Mouse (Mus musculus): ENCODE measurements around the gene Oas2.

Gene Oas2

GRCm38 (mm10) chr5:120696057-120696743, 53.5 kb downstream of the Oas2 start:
- no peak for DNase-seq (ENCODE audit: low spot score)

- no peak for DNase-seq (ENCODE audit: low spot score)
Observed at GRCm38 (mm10) chr5:120694695-120695074, 55.0 kb downstream of the Oas2 start.

- no peak for DNase-seq (ENCODE audit: low spot score)
Observed at GRCm38 (mm10) chr5:120693931-120694694, 55.5 kb downstream of the Oas2 start.

- DNase-seq (ENCODE audit: low spot score), result no peak
Observed at GRCm38 (mm10) chr5:120692034-120692433, 57.6 kb downstream of the Oas2 start.

- DNase-seq (ENCODE audit: low spot score), result no peak
Observed at GRCm38 (mm10) chr5:120690417-120690816, 59.2 kb downstream of the Oas2 start.

GRCm38 (mm10) chr5:120688434-120688833, 61.2 kb downstream of the Oas2 start:
- no peak for DNase-seq (ENCODE audit: low spot score)

- DNase-seq (ENCODE audit: low spot score), result no peak
Observed at GRCm38 (mm10) chr5:120687897-120688296, 61.8 kb downstream of the Oas2 start.

- no peak for DNase-seq (ENCODE audit: low spot score)
Observed at GRCm38 (mm10) chr5:120687484-120687851, 62.2 kb downstream of the Oas2 start.

GRCm38 (mm10) chr5:120686749-120687483, 62.7 kb downstream of the Oas2 start:
- DNase-seq (ENCODE audit: low spot score), result no peak

- DNase-seq (ENCODE audit: low spot score), result no peak
Observed at GRCm38 (mm10) chr5:120685678-120686077, 64.0 kb downstream of the Oas2 start.

GRCm38 (mm10) chr5:120682982-120683771, 66.5 kb downstream of the Oas2 start:
- DNase-seq (ENCODE audit: low spot score), result no peak

- no peak for DNase-seq (ENCODE audit: low spot score)
Observed at GRCm38 (mm10) chr5:120680918-120681317, 68.7 kb downstream of the Oas2 start.

Measured in urinary bladder, postnatal 10 days (tissue).